Mouse (Mus musculus): Measurements from ENCODE around the gene Bach2.

- no peak for TF ChIP-seq CTCF (IDR thresholded peaks at IDR 0.05; ENCODE audit: control insufficient read depth, insufficient read depth, insufficient read length)
- no peak for TF ChIP-seq USF1 (IDR thresholded peaks at IDR 0.05; ENCODE audit: low read depth)
- no peak for TF ChIP-seq MYOD1 (IDR thresholded peaks at IDR 0.05; ENCODE audit: control insufficient read depth, insufficient read length, low read depth)
- TF ChIP-seq MYOG (IDR thresholded peaks at IDR 0.05; ENCODE audit: control insufficient read depth, extremely low read depth, insufficient read length) = no peak
- no peak for TF ChIP-seq MAX (IDR thresholded peaks at IDR 0.05)
These were observed 47.8 kb downstream of the Bach2 start for GRCm38 (mm10) chr4:32286405-32286804.

Measured in C2C12 (cell line).